Mouse (Mus musculus) erythroblast, embryonic 14.5 days (primary cell): Measurements from ENCODE around the gene Mesd.

Experiments
- GATA1 ChIP-seq: IDR thresholded peaks from 2 replicates; pipeline ENCODE4 v1.6.1; 2012; ENCODE audit warnings: low read length, inconsistent platforms, mixed read lengths
- TAL1 ChIP-seq: IDR thresholded peaks from 3 replicates; pipeline ENCODE4 v1.6.1; 2012; ENCODE audit warnings: low read length, inconsistent platforms, mixed read lengths

- TF ChIP-seq TAL1 (no peak), GATA1 (no peak)
These were observed 36.0 kb downstream of the Mesd start for GRCm38 (mm10) chr7:83920241-83920640.
